Mouse (Mus musculus): ENCODE measurements around the gene Mcoln2.

Gene Mcoln2

DNA sequence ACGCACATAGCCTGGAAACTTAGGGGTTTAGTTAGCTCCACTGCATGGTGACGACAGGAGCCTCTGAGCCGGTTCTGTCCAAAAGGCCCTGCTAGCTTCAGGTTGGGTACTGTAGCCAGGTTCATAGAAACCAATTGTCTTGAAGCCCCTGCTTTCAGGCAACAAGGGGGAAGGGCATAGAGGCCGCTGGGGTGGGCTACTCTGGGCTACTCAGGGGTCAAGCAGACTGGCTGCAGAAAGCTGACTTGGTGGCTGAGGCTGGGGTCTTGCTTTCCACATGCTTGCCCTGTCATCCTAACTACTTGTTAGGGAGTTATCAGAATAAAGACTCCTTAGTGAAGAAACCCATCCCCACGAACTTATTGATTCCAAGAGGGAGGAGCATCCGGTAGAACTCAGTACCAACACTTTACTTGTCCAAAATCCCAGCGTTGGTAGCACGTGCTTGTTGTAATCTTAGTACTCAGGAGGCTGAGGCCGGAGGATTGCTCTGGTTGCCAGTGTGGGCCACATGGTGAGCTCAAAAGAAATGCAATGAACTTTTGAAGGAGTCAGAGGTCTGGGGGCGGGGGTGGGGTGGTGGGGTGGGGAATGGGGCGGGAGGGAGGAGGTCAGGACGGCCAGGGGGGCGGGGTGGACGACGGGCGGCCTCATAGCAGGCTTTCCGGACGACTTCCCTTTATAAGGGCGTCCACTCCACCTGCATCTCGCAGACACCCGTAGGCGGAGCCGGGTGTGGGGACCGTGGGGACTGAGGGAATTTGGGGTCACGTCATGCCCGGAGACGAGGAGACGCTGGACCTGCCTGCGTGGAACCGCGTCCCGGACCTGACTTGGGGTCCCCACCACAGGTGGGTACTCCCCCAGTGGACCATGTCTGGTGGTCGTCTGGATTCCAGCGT, at the start of gene Mcoln2:
Gene Mcoln2, plus strand, starts transcription at position 678 of the 902 bp plus-strand sequence.
- DNase-seq = no peak

DNA sequence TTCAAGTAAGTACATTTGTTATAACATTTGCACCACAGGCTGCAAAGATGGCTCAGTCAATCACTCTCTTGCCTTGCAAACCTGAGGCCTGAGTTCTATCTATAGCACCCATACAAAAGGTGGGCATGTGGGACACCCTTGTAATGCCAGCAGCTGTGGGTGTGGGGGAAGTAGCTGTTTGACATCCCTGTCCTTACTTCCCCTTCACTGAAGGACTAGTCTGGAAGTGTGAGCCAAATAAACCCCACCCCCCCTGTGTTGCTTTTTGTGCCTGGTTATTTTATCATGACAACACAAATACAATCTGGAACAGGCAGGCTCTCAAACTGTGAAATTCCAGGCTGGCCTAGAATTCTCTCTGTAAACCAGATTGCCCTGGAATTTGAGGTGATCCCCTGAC, 49.7 kb upstream of the Mcoln2 start:
- no peak for DNase-seq

DNA sequence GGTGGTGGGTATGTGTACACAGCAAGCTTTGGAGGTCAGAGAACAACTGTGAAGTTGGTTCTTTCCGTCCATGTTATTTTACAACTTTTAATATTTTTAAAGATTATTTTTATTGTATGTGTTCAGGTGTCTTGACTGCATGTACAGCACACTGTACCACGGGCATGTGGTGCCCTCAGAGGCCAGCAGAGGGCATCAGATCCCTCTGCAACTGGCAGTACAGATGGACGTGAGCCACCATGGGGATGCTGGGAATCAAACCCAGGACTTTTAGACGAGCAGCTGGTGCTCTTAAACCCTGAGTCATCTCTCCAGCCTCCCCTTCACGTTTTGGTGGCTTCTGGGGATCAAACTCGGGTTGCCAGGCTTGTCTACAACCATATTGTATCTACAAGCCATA, 47.6 kb upstream of the Mcoln2 start:
- no peak for DNase-seq

DNA sequence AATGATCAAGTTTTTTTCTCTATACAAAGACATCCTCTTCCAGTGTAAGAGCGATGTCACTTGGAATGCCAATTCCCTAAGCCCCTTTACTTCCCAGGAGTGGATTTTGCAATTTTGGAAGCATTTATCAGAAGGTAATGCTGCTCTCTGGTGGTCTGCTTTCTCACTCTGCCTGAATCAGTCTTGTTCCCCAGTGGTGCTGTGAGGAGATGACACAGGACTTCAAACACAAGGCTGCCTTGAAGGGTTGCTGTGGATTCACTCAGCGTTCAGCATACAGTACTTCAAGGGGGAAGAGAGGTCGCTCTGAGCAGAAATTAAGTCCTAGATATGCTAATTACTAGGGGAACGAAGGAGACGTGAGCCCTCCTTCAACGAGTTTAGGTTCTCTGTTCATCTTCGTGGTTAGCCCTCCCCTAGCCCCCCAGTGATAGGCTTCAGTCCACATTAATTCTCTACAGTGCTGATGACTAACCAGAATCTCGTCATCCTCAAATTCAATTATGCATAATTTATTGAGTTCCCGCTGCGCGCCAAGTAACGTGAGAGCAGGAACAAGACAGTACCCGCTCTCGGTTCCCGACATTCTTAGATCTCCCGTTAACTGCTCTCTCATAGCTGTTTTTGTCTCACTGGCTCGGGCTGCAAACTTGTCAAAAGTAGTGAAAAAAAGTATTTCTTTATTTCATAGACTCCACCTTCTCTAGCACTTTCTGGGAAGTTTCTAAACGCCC, 42.4 kb upstream of the Mcoln2 start:
- DNase-seq = no peak

DNA sequence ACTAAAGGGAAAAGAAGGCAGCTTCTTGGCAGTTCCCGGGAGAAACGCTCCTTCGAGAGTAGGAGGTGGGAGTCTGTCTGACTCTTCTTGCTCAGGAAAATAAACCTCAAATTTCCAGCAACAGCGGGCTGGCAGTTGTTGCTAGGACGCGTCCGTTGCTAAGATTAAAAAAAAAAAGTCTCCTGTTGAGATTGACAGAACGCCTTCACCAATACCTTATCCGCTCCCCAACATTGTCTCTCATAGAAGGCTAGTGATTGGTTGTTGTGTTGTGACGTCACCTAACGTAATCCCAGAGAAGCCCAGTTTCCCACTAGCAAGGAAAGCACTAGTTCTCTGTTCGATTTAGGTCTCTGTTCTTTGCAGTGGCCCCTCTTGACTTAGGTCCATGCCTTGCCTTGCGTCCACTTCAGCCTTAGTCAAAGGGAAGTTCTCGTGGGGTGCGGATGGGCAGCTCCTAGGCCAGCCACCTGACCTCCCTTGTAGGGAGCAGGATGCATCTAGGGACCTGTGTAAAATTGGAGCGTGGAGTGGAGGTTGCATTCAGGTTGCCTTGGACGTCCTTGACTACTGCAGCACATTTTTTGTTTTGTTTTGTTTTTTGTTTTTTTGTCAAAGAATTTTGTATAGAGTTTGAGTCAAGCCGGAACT, 41.6 kb upstream of the Mcoln2 start, which contains the start of gene Wdr63:
Gene Wdr63, minus strand, starts transcription at position 210 of the 651 bp plus-strand sequence.
- peak; percentile 15 to 53 for DNase-seq

DNA sequence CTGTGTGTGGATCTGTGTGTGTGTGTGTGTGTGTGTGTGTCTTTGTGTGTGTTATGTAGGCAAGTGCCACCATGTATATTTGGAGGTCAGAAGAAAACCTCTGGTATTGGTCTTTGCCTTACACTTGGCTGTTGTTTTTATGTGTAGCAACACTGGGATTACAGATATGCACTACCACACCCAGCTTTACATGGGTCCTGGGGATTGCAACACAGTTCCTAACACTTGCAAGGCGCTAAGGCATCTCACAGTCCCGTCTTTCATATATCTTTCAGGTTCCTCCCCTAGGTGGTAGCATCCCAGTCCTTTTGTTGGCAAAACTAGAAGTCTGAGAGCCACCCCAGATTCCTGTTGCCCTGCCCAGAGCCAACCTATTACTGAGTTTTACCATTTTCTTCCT, 40.7 kb upstream of the Mcoln2 start:
- no peak for DNase-seq

DNA sequence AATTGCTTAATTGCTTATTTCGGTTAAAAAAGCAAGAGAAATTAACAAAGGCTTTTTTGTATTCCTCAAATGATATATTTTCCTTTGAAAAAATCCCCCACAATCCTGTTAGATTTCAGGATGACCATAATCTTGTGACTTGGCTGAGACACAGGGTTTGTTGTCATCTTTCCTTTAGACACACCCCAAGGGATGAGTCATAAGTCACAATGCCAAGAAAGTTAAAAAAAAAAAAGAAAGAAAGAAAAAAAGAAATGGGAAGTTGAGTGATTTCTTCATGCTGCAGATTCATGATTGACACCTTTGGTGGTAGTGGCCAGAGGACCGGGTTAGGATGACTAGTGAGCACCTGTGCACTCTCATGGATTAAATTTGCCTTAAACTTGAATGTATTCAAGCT, 39.3 kb upstream of the Mcoln2 start:
- no peak for DNase-seq

DNA sequence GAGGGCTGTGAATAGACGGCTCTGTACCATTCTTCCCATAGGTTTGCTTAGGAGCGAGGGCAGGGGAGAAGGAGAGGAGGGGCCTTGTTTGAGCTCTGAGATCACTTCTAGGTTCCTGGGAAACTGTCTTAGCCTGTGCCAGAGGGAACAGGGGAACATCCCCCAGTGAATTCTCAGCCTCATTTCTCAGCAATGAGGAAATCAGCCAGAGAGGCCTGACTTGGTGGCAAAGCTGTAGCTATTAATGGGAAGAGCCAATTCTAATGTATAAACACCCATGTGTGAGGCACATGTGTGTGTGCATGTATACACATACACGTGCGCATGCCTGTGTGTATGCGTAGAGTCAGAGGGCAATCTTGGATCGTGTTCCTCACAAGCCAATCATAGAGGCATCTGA, 38.7 kb upstream of the Mcoln2 start:
- no peak for DNase-seq

DNA sequence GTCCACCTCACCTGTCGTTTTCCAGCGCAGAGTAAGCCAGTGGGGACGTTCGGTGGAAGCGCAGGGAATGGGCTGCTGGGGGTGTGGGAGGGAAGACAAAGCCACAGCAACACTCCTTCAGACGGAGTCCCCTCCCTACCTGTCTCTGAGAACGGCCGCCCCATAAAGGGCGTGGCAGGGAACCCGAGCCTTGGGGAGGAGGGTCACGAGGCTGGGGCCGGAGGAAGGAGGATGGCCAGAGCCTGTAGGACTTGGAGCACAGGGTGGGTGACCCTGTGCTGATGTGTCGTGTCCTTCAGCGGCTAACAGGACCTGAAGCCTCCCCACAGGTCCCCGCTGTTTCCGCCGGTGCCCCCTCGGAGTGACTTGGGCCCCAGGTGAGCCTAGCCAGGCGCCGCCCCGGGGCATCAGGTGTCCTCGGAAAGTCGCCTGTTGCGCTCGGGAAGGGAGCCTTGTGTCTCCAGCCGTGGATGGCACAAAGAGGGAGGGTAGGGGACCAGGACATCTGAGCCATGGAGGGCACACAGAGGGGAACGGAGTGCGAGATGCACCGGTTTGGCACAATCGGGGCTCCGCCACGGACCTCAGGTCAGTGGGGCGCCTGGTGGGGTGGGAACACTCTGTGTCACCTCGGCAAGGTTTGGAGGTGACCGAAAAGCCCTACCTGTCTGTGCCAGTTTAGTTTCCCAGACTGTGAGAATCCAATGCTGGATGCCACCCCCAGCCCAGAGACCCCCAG, 32.2 kb upstream of the Mcoln2 start, which contains the start of gene Mcoln3:
Gene Mcoln3, plus strand, starts transcription at position 193 of the 739 bp plus-strand sequence.
- no peak for DNase-seq

DNA sequence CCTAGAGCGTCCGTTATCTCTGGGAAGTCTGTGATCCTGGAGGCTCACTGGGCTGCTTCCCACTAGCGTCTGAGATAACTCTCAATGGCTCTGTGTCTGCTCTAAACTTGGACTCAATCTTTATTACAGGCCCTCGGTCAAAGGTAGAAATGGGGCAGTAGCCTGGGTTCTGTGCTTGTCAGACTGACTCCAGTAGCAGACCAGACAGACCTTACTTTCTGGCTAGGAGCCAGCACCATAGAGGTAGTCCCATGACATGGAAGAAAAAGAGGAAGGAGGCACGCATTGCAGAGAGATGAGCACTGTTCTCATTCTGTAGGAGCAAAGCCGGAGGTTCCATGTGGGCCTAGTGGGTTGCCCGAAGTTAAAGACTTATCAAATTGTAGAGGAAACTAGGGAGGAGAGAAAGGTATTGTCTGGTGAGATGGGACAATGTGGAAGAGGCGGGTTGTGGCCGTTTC, 31.6 kb upstream of the Mcoln2 start:
- DNase-seq = no peak

DNA sequence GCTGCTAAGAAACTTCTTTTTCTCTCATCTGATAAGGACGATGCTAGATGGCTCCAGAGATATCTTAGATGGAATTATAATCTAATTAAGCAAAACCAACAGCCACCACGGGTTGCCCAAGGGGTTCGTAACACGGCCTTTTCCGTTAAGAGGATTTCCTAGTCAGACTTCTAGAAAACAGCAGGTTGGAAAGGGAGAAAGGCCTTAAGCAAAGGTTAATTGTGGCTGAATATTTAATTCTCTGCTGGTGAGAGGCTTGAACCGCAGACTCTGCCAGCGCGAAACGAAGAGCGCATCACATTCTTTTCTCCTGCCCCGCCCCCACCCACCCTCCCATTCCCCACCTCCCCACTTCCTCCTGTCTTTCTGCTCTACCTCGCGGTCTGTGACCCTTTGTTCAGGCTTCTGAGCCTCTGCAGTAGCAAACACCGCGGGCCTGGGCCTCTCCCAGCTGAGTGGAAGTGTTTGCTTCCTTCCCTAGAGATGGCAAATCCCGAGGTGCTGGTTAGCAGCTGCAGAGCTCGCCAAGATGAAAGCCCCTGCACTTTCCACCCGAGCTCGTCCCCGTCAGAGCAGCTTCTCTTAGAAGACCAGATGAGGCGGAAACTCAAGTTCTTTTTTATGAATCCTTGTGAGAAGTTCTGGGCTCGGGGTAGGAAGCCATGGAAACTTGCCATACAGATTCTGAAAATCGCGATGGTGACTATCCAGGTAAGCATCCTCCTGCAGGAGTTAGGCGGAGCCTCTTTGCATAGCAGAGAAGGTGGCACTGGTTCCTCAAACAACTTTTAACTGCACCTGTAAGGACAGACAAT, 28.1 kb upstream of the Mcoln2 start:
- no peak for DNase-seq

DNA sequence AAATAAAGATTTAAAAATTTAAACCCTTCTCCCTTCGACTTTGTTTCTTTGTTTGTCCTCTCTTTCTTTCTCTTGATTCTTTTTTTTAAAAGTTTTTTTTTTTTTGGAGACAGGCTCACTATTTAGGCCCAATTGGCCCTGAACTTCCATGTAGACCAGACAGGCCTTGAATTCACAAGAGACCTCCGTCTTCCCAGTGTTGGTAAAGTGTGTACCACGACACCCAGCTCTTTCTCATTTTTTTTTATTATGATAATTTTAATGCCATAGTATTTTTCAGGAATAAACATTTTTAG, 27.6 kb upstream of the Mcoln2 start:
- no peak for DNase-seq

DNA sequence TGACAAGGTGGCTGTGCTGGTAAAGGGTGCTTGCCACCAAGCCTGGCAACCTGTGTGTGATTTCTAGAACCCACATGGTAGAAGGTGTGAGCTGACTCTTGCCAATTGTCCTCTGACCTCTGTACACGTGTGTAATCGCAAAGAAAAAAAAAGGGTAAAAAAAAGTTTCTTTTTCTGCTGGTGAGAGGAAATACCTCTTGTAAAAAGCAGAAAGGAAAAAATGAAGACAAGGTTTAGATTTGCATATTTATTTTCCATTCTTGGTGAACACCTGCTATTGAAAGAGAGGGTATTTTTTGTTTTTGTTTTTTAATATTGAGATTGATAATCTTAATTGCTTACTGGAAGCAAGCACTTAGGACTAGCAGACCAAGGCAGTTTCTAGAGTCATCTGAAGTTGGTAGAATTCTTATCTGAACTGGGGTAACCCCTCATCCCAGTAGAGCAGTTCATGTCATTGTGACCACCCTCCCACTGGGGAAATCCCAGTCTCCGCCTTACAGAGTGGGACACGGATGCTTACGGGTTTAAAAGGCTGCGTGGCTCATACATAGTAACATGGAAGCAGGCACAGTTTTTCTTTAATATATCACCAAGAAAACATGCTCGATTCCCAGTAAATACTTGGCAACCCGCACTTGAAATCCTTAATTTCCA, 26.7 kb upstream of the Mcoln2 start:
- no peak for DNase-seq

DNA sequence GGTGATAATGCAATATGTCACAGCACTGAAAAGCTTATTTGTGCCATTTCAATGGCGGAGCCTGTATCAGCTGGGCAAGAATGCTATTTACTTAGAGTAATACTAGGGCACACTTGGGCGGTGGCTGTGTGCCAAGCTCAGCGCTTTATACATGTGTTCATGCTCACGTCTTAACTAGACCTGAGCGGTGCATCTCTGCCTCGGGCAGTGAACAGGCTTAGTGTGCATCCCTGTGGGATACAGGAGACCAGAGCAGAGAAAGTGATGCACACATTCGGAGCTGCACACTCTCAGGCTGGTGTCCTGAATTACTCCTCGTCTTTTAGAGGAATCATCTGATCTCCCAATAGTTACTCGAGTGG, 26.2 kb upstream of the Mcoln2 start:
- no peak for DNase-seq

DNA sequence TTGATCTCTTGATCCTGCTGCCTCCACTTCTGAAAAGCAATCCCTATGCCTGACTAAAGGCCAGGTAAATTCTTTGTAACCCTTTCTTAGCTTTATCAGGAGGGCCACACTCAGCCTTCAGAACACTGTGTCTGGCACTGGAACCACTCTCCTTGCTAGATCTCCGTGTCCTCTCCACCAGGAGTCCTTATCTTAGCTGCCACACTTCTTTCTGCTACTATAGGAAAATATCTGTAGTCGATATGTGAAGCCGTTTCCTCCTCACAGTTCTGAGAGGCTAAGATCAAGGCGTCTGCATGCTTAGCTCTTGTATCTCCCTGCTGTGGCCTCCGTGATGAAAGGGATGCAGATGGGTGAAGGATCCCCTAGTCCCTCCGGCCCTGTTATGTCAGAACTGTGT, 22.4 kb upstream of the Mcoln2 start:
- no peak for DNase-seq

DNA sequence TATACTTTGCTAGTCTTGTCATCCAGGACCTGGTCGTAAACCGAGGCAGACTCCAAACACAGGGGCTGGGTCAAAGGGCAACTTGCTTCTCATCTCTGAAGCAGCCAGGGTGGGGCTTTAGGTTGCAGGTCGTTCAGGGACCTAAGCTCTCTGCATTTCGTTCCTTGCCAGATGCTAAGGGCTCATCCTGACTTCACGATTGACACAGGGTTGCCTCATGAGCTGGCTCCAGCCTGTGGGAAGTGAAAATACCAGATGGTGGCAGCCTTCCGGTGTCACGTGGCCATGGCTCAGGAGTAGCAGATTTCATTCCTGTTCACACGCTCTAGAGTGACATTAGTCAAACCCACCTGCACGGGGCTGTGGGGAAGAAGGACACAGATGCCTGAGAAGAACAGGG, 14.8 kb upstream of the Mcoln2 start:
- DNase-seq = no peak

DNA sequence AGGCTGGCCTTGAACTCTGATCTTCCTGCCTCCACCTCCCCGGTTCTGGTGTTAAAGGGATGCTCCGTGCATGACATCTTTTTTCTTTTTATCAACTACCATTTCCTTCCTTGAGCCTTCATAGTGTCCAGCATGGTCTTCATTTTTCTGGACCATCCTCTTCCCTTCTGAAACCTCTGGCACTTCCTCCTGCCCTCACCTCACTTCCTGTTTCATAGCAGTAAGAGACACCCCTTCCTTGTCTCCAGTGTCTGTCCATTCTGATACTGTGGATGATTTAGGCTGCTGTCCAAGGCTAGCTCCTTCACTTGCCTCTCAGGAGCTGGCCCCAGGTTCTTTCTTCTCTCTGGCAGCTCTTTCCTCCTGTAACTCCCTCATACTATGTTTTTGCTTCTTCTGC, 14.2 kb upstream of the Mcoln2 start:
- DNase-seq = no peak

DNA sequence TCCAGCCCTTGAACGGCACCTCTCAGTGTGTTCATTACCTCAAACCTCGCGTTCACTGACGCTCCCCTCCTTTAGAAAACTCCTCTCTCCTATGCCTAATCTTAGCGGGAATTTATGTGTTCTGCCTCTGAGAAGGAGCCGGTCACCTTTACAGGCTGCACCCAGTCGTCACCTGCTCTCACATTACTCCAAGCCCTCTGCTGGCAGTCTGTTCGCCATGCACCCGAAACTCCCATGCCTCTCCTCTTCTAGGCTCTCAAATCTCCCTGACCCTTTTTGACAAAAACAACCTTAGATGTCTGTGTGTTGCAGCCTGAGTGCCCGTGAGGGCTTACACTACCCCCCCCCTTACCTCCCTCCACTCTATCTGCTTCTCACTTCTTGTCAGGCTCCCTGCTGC, 13.2 kb upstream of the Mcoln2 start:
- DNase-seq = no peak

DNA sequence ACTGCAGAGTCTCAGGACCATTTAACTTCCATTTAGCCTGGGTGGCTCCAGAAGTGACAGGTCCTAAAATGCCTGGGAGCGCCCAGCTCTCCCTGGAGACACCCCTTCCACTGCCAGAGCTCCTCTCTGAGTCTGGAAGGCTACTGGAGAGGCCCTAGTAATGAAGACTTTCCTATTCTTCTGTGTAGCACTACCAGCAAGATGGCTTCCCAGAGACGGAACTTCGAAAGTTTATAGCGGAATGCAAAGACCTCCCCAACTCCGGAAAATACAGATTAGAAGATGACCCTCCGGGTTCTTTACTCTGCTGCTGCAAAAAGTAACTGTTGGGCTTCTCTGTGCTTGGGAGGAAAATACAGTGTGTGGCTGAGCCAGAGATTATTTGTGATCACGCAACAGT, 9.4 kb upstream of the Mcoln2 start:
- no peak for DNase-seq

DNA sequence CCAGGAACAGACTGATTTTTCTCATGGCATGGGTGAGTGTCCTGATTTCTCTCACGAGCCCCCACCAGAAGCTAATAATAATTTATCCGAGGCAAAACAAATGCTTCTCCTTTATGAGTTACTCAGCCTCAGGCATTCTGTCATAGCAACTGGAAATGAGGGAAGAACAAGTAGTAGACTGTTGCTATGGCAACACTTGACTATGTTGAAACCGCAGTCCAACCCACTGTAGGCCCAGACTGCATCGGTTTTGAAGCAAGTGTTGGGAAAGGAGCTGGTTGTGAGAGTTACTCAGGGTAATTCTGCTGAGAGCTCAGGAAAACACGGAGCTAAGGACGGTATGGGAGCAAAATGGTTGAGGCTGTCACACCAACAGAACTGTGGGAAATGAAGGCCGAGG, 7.1 kb upstream of the Mcoln2 start:
- DNase-seq = no peak

DNA sequence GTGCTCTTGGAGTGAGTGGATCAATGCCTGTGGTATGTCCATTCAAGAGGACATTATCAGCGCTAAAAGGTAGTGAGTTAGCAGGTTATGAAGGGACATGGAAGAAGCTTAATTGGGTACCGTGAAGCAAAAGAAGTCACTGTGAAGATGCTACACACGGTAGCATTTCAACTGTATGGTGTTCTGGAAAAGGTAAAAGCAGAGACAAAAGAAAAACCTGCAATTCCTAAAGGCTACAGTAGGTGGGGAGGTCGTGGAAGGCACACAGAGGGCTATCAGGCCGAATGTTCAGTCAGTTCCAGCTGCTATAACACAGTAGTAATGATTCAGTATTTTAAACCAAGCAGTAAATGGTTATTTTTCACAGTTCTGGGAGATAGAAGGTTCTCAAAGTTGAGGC, 4.1 kb upstream of the Mcoln2 start:
- no peak for DNase-seq

DNA sequence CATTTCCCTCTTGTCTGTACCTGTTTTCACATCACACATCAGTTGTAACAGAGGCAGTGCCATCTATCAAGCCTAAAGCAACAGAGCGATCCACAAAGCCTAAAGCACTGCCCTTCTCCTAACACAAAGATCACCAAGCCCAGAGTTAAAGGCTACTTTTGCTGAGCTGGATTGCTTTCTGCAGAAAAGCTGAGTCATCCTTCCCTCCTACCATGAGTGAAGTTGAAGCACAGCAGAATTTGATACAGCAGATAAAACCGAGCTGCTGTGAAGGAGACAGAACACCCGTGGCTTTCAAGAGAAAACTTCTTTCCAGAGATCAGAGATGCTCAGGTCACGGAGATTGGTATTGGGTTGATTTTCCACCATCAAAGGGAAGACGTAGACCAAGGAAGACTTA, 3.5 kb upstream of the Mcoln2 start:
- DNase-seq = no peak
